Mouse (Mus musculus): ENCODE measurements around the gene Trpd52l3.

DNA sequence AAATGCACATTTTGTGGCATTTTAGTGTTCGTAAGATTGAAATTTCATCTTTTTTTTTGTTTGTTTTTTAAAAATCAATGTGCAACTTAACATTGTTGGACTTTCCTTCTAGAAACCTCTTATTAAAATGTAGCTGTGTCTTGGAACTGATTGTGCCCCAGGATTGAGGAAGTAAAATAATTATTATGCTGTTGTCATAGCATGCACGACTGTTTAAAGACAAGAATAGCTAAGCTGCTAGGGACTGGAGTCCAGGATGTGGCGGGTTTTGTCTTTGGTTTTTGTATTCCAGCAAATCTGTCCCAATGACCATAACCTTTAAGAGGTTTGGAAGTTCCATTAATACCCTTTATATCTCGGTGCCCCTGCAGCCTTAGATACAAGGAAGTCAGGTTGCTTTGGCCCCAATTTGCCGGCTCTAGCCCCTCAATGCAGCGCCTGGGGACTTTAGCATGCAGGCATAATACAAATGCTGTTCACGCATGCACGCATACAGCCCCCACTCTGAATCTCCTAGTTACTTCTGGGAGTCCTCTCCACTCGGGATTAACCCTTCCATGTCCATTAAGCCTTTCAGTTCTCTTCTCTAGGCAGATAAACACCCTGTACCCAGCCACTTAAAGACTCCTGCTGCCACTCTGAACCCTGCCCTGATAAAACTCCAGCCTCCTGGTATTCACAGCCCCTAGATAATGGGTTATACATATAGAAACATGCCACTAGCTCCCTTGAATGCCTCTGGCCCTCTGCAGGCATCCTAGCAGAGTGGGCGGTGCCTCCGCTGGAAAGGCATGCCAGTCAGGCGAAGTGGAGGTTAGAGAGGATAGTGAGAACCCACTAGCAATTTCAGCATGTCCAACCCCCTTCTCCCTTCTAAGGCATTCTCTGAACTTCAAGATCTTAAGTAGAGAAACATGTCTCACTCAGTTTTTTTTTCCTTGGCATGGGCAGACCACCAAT lies 2.9 kb upstream of the Trpd52l3 start:
- TF ChIP-seq CTCF (IDR thresholded peaks at IDR 0.05; ENCODE audit: low read depth, low read length) (no peak), POLR2A (IDR thresholded peaks at IDR 0.05; ENCODE audit: extremely low read depth, insufficient read depth, low read length) (no peak)

Measured in liver, adult 2 months (tissue).